Mouse (Mus musculus): ENCODE results near the gene Arap1. TPM values are rescaled to one million over a fixed set of nuclear protein-coding genes. Genes with fewer than 3 reads are reported as not detected.
A peak's percentile ranks its signal among the peaks of the same experiment; 100 is the strongest.

Arap1 gene
- polyA plus RNA-seq, 1 experiment from 2014 or later = 13.1 TPM

DNA sequence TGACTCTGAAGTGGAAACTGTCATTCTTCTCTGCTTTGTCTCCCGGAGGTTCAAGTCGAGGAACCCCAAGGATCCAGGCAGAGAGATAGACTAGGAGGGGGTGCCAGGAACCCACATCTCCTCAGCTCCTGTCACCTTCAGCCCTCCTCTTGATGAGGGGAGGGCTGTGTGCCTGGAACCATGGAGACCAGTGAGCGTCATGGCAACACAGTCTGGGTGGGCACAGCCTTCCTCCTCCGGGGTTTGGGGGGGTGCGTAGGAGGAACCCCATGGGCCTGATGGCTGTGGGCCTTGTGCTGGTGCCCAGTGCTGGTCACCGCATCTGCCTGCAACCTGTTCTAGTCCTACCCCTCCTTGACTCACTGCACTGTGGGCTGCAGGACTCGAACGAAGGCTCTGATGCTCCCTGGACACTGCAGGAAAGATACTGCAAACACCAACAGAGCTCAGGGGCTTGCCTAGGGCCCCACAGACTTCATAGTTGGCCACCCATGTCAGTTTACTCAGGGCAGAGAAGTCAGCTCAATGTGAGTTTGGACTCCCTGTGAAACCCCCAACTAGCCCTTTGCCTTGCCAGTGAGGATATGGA, 67.7 kb downstream of the Arap1 start:
- peak; percentile 9 for ATAC-seq (ENCODE audit: low read depth)

DNA sequence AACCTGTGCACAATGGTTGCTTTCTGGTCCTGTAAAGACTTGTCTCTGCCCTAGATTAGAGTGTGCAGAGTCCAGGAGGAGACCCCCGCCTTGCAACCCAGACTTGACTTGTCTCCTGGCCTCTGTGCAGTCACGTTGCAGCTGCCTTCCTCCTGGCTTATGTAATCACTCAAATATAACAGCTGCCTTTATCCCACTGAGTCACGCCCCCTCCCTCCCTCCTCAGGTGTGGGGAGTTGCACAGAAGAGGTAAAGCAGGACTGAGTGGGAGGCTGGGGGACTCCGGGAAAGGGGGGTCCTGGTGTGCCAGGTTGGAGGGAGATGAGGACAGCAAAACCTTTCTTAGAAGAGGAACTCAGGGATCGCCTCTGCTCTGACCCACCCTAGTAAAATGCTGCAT, 68.5 kb downstream of the Arap1 start:
- Histone ChIP-seq H3K27ac (no peak overlapping the region), H3K9ac (no peak overlapping the region), H3K36me3 (no peaks in the 10 kb centered on the region), H3K27me3 (peaks cover 37% of the 10 kb centered on the region), H3K4me3 (replicated peaks) (no peak overlapping the region), H3K4me1 (replicated peaks) (peaks cover 43% of the 10 kb centered on the region), H3K4me2 (no peak overlapping the region), H3K9me3 (replicated peaks) (no peaks in the 10 kb centered on the region)
- 38% methylated on average over 5 of the region's 5 CpGs for WGBS (ENCODE audit: insufficient replicate concordance)
- no peak for DNase-seq
- ATAC-seq (ENCODE audit: low read depth) = no peak

More for the DNA sequence above, 67.7 kb downstream of the Arap1 start:
- 40% methylated on average over 8 of the region's 8 CpGs for WGBS (ENCODE audit: insufficient replicate concordance)
- Histone ChIP-seq H3K4me2 (0 out of 2 replicates have a peak overlapping the region, but pooled peaks have one; percentile 14), H3K27me3 (peaks cover 34% of the 10 kb centered on the region), H3K36me3 (peaks cover 3% of the 10 kb centered on the region; the same call in 1 of the 2 replicates), H3K9me3 (replicated peaks) (no peaks in the 10 kb centered on the region), H3K4me3 (replicated peaks) (no peak overlapping the region), H3K27ac (no peak overlapping the region), H3K9ac (no peak overlapping the region), H3K4me1 (replicated peaks) (peaks cover 35% of the 10 kb centered on the region)
- no peak for DNase-seq

DNA sequence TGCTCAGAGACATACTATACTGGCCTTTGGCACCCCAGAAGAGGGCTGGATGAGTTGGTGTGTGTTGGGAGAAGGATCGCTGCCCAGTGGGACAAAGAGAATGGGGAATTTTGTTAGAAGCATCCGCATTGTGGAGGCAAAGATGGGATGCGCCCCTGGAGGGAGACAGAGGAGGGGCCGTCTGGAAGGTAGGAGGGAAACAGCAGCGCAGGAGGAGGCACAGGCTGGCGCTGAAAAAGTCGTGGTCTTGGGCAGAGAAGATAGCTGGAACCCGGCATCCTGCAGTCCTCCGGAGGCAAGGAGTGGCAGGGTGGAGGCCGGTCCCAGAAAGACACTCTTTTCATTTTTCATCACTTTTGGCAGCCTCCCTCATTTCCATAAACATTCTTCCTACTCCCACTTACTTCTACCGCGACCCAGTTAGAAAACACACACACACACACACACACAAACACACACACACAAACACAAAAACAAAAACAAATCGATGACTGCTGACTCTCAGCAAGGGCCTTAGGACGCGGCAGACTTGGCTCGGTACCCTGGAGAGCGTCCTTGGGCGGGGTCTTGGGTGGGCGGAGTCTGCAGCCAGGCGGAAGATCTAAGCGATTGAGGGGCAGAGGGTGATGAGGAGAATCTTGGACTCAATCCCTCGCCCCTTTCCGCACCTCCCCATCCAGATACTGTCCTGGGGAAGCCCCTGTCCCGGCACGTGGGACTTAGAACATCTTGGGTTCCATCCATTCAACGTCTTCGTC, 71.3 kb downstream of the Arap1 start:
- Histone ChIP-seq H3K4me1 (replicated peaks) (peaks cover 39% of the 10 kb centered on the region), H3K4me3 (replicated peaks) (no peak overlapping the region), H3K9me3 (replicated peaks) (no peaks in the 10 kb centered on the region), H3K4me2 (no peak overlapping the region), H3K27me3 (peaks cover 41% of the 10 kb centered on the region), H3K36me3 (no peaks in the 10 kb centered on the region), H3K9ac (no peak overlapping the region), H3K27ac (no peak overlapping the region)
- 4% methylated on average over 27 of the region's 27 CpGs for whole genome bisulfite sequencing (ENCODE audit: insufficient replicate concordance)
- ATAC-seq (ENCODE audit: low read depth) (no peak), DNase-seq (no peak)

DNA sequence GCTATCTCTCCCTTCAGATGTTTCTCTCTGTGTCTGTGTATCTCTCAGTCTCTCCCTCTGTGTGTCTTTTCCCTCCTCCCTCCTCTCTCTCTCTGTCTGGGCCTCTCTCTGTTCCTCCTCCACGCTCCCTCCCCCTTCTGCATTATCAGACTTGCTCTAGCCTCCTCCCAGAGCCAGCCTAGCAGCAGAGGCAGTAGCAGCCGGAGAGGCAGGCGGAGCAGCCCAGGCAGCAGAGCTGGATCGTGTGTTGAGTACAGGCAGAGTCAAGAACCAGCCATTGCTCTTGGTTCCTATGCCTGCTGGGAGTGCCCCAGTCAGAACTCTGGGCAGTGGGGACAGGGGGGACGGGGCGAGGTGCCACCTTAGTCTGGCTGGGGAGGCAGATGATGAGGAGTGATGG, 73.7 kb downstream of the Arap1 start, which contains the start of gene Pde2a:
TSS of gene Pde2a (plus strand) at position 163 of the 400 bp plus-strand sequence.
- 13% methylated on average over 6 of the region's 6 CpGs for WGBS (ENCODE audit: insufficient replicate concordance)
- DNase-seq (peak; percentile 35), ATAC-seq (ENCODE audit: low read depth) (peak; percentile 79)
- Histone ChIP-seq H3K9ac (no peak within 1 kb of the TSS), H3K27me3 (peaks cover 47% of the 10 kb centered on the region), H3K4me1 (replicated peaks) (peaks cover 20% of the 10 kb centered on the region), H3K27ac (no peak within 1 kb of the TSS), H3K4me2 (peak within 1 kb of the TSS; percentile 41), H3K36me3 (no peaks in the 10 kb centered on the region), H3K9me3 (replicated peaks) (no peaks in the 10 kb centered on the region), H3K4me3 (replicated peaks) (no peak within 1 kb of the TSS; the same call in 1 of the 2 replicates)

DNA sequence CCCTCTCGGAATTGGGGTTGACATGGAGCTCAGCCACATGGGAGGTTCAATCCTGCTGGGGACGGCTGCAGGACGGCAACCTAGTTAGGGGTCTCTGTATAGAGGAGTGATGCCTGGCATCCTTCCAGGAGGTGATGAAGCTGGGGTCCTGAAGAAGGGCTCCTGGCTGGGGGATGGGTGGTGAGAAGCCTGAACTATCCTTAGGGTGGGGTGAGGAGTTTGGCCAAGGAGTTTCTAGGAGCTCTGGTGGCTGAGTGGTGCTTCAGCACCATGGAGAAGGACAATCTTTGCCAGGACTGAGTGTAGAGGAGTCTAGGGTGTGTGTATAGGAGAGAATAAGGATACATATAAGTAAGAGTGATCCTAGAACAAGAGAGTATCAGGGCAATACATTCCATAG, 74.2 kb downstream of the Arap1 start:
- Histone ChIP-seq H3K9ac (no peak overlapping the region), H3K4me2 (peak overlapping the region; percentile 41), H3K27me3 (peaks cover 43% of the 10 kb centered on the region), H3K27ac (no peak overlapping the region), H3K9me3 (replicated peaks) (no peaks in the 10 kb centered on the region), H3K4me1 (replicated peaks) (peaks cover 20% of the 10 kb centered on the region), H3K4me3 (replicated peaks) (no peak overlapping the region), H3K36me3 (no peaks in the 10 kb centered on the region)
- 37% methylated on average over 3 of the region's 3 CpGs for WGBS (ENCODE audit: insufficient replicate concordance)
- no peak for ATAC-seq (ENCODE audit: low read depth)
- DNase-seq = no peak

DNA sequence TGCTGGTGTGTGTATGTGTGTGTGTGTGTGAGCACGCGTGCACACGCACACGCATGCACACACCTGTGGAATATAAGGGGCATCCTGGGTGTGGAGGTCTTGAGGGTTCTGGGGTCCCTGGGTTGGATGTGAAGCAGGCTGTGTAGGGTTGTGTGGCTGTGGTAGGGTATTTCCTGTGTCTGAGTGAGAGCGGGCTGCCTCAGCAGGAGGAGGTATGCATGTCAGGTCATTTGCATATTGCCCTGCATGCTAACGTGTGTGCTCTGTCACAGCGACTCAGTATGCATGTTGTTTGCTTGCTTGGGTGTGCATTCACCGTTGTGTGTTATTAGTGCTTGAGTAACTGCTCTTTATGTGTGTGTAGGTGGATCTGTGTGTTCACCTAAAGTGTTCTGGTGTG, 74.8 kb downstream of the Arap1 start:
- Histone ChIP-seq H3K27ac (no peak overlapping the region), H3K36me3 (no peaks in the 10 kb centered on the region), H3K4me2 (no peak overlapping the region), H3K4me3 (replicated peaks) (no peak overlapping the region), H3K9ac (no peak overlapping the region), H3K4me1 (replicated peaks) (peaks cover 20% of the 10 kb centered on the region), H3K27me3 (peaks cover 38% of the 10 kb centered on the region), H3K9me3 (replicated peaks) (no peaks in the 10 kb centered on the region)
- 61% methylated on average over 8 of the region's 8 CpGs for WGBS (ENCODE audit: insufficient replicate concordance)
- DNase-seq (no peak), ATAC-seq (ENCODE audit: low read depth) (no peak)

DNA sequence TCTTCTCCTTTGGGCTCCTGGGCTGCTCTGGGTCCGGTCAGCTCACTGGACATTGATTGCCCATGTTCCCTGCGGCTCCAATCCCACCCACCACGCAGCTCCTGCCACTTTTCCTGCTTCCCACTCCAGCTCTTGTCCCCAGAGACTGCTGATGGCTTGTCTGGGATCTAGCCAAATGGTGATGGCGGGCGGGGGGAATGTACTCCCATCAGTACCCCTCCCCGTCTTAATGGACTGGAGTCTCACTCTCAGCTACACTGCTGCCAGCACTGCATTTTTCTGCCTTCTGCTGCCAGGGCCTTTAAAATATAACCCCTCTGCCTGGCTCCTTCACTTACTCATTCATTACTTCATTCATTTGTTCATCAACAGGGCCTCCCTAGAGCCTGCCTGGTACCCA, 76.1 kb downstream of the Arap1 start:
- Histone ChIP-seq H3K4me1 (replicated peaks) (peaks cover 20% of the 10 kb centered on the region), H3K4me3 (replicated peaks) (no peak overlapping the region), H3K9ac (no peak overlapping the region), H3K27ac (no peak overlapping the region), H3K4me2 (no peak overlapping the region), H3K9me3 (replicated peaks) (no peaks in the 10 kb centered on the region), H3K36me3 (no peaks in the 10 kb centered on the region), H3K27me3 (peaks cover 29% of the 10 kb centered on the region)
- WGBS (ENCODE audit: insufficient replicate concordance) = 64% methylated on average over 6 of the region's 6 CpGs
- ATAC-seq (ENCODE audit: low read depth) (no peak), DNase-seq (no peak)

DNA sequence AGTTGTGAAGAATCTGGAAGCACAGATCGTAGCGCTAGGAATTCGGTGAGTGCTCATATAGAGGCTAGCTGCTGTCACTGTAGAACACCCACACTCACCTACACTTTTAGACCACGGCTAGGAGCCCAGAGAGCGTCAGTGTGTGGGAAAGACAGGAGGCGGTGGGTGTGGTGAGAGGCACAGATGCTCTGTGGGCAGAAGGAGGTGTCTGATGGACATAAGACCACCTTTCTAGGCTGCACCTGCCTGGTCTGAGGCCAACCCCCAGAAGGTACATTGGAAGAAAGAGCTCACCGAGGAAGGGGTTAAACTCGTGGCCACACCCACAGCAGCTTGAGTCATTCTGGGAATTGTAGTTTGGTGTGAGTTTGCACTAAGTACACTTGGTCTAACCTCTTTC, 78.8 kb downstream of the Arap1 start:
- no peaks in the 10 kb centered on the region for H3K36me3 ChIP-seq
- no peak overlapping the region for H3K4me2 ChIP-seq
- no peak overlapping the region for H3K9ac ChIP-seq
- no peak for ATAC-seq (ENCODE audit: low read depth)
- H3K27ac ChIP-seq = no peak overlapping the region
- no peak overlapping the region for H3K4me3 ChIP-seq (replicated peaks)
- WGBS (ENCODE audit: insufficient replicate concordance) = 51% methylated on average over 8 of the region's 8 CpGs
- no peaks in the 10 kb centered on the region for H3K9me3 ChIP-seq (replicated peaks)
- H3K27me3 ChIP-seq = peaks cover 8% of the 10 kb centered on the region
- peaks cover 4% of the 10 kb centered on the region for H3K4me1 ChIP-seq (replicated peaks)
- no peak for DNase-seq

DNA sequence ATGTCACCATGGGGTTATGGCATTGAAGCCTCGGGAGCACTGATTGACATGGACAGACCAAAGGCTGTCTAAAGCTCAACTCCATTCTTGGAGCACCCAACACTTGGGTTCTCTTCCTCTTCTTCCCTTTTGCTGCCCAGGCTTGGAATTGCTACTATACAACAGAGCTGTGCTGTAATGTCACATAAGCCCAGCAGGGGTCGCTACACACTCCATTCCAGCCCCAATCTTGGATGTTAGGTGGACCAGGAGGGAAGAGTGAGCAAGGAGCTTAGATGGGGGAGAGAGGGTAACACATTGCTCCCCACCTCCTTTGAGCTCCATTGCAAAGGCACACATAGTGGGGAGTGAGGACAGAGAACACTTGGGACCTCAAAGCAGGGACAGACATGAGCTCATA, 79.9 kb downstream of the Arap1 start:
- DNase-seq = no peak

DNA sequence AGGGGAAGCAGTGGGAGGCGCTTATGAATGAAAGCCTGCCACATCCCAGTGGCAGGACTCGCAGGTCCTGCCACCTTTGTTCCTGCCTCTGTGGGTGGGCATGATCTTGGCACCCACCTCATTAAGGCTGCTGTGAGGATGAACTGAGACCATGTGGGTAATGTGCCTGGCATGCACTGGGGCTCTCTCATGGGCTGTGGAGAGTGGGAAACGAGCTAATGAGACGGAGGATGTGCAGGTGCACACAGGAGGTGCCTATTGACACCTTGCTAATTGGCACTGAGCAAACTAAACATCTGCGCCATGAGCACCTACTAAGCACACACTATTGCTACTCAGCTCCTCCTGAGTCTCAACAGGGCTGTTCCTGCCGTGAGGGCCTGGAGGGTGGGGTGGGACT, 87.2 kb downstream of the Arap1 start:
- ATAC-seq (ENCODE audit: low read depth) (no peak), DNase-seq (no peak)
- Histone ChIP-seq H3K36me3 (no peaks in the 10 kb centered on the region), H3K27me3 (0 out of 2 replicates have a peak, but pooled peaks cover 8% of the 10 kb centered on the region), H3K9me3 (replicated peaks) (no peaks in the 10 kb centered on the region), H3K4me2 (no peak overlapping the region), H3K4me1 (replicated peaks) (no peaks in the 10 kb centered on the region), H3K4me3 (replicated peaks) (no peak overlapping the region), H3K9ac (no peak overlapping the region), H3K27ac (no peak overlapping the region)
- 45% methylated on average over 6 of the region's 6 CpGs for WGBS (ENCODE audit: insufficient replicate concordance)

More for the DNA sequence above, 79.9 kb downstream of the Arap1 start:
- peaks cover 7% of the 10 kb centered on the region for H3K27me3 ChIP-seq
- H3K36me3 ChIP-seq = no peaks in the 10 kb centered on the region
- no peak overlapping the region for H3K4me3 ChIP-seq (replicated peaks)
- H3K9ac ChIP-seq = no peak overlapping the region
- H3K27ac ChIP-seq = no peak overlapping the region
- no peaks in the 10 kb centered on the region for H3K9me3 ChIP-seq (replicated peaks)
- no peak for ATAC-seq (ENCODE audit: low read depth)
- H3K4me2 ChIP-seq = no peak overlapping the region
- no peaks in the 10 kb centered on the region for H3K4me1 ChIP-seq (replicated peaks)
- 11% methylated on average over 2 of the region's 2 CpGs for WGBS (ENCODE audit: insufficient replicate concordance)

DNA sequence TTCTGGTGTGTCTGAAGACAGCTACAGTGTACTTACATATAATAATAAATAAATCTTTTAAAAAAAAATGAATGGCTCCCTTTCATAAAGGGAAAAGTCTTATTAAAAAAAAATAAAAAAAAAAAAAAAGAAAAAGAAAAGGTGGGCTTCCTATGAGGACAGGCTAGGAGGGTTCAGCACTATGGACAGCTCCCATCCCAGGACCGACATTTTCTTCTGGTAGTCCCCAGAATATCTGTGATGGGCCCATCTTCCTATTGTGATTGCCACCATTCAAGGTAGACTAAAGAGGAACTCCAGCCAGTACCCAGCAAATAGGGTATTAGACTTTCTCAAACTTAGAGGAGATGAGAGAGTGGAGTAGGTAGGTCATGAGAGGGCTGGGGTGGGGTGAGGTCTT, 90.0 kb downstream of the Arap1 start:
- WGBS (ENCODE audit: insufficient replicate concordance) = 15% methylated on average over 1 of the region's 1 CpGs
- H3K4me2 ChIP-seq = no peak overlapping the region

DNA sequence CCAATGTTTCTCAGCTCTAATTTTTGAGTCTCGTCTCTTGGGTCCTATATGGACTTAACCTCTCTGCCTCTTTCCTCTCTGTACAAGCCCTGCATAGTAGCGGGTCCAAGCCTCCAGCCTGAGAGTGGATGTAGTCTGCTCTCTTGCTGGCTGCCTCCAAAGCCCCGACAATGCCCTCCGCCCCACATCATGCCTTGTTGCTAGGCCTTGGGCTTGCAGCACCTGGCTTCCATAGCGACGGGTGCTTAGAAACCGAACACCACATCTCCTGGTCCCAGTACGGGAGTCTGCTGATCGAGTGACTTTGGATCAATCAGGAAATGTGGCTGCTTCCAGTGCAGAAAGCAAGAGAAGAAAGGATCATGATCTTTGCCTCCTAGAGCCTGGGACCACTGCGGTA, 95.2 kb downstream of the Arap1 start:
- WGBS (ENCODE audit: insufficient replicate concordance) = 62% methylated on average over 10 of the region's 10 CpGs
- Histone ChIP-seq H3K27me3 (peaks cover 14% of the 10 kb centered on the region), H3K9me3 (replicated peaks) (no peaks in the 10 kb centered on the region), H3K4me3 (replicated peaks) (no peak overlapping the region), H3K4me1 (replicated peaks) (no peaks in the 10 kb centered on the region), H3K9ac (no peak overlapping the region), H3K4me2 (no peak overlapping the region), H3K36me3 (no peaks in the 10 kb centered on the region), H3K27ac (no peak overlapping the region)
- ATAC-seq (ENCODE audit: low read depth) (no peak), DNase-seq (no peak)

More for the DNA sequence above, 90.0 kb downstream of the Arap1 start:
- H3K27me3 ChIP-seq = peaks cover 13% of the 10 kb centered on the region
- DNase-seq (no peak), ATAC-seq (ENCODE audit: low read depth) (no peak)
- no peak overlapping the region for H3K4me3 ChIP-seq (replicated peaks)
- H3K9ac ChIP-seq = no peak overlapping the region
- no peak overlapping the region for H3K27ac ChIP-seq
- H3K36me3 ChIP-seq = no peaks in the 10 kb centered on the region
- no peaks in the 10 kb centered on the region for H3K9me3 ChIP-seq (replicated peaks)
- H3K4me1 ChIP-seq (replicated peaks) = no peaks in the 10 kb centered on the region

Measured in liver, embryonic 13.5 days (tissue).